Mouse (Mus musculus): ENCODE measurements at regions not wholly inside any gene's neighbourhood (a gene's known extent, or its start where the extent isn't known, plus 50 kb on each side); places are given as distances from the start of the nearest gene placed in this dataset.

DNA sequence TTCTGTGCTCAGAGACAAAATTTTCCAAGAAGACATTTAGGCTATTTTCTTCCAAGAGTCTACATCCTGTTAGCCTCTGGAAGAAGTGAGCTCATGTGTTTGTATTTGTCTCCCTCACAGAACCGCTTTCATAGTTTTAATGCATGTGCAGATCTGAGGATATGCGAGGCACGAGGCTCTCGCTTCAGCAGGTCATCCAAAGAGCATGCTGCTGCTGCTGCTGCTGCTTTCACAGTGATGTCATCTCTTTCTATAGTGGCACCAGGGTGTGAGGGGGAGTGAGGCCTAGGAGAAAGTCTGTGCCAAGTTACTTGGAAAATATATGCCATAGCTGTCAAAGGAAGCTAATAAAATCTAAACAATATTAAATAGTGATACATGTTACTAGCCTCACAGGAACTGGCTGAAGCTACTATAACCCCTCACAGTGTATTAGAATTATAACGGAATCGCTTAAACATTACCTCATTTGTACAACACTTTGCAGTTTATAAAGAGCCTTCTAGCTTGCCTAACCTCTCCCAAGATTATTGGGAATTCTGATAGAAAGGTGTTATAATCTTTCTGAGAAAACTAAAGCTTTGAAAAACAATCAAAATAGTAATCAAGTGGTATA, 79.2 kb upstream of the P3h2 start:
- H3K4me3 ChIP-seq (ENCODE audit: low read depth, low read length): no peak overlapping the region
- H3K27me3 ChIP-seq (ENCODE audit: insufficient read depth, low read length): no peaks in the 10 kb centered on the region
- peaks cover 7% of the 10 kb centered on the region for H3K9me3 ChIP-seq (replicated peaks)
- ATAC-seq (ENCODE audit: extremely low read depth, insufficient number of reproducible peaks, low FRiP score, poor library complexity, severe bottlenecking) (no peak), DNase-seq (ENCODE audit: low spot score) (no peak)
- no peaks in the 10 kb centered on the region for H3K36me3 ChIP-seq (replicated peaks)
- no peaks in the 10 kb centered on the region for H3K4me1 ChIP-seq (ENCODE audit: insufficient read depth, low read depth, low read length)
- TF ChIP-seq TAL1 (conservative IDR thresholded peaks at IDR 0.05; ENCODE audit: low read depth, low read length): no peak
- no peak for TF ChIP-seq POLR2AphosphoS5 (IDR thresholded peaks at IDR 0.05; ENCODE audit: insufficient replicate concordance, low read depth, low read length)
- TF ChIP-seq GATA2 (IDR thresholded peaks at IDR 0.05; ENCODE audit: borderline replicate concordance, low read depth, low read length): no peak
- TF ChIP-seq CTCF (IDR thresholded peaks at IDR 0.05; ENCODE audit: low read depth, low read length): no peak
- no peak for TF ChIP-seq GATA1 (IDR thresholded peaks at IDR 0.05; ENCODE audit: borderline replicate concordance, low read length)

- Histone ChIP-seq H3K36me3 (replicated peaks) (no peaks in the 10 kb centered on the region), H3K27me3 (ENCODE audit: insufficient read depth, low read length) (no peaks in the 10 kb centered on the region), H3K4me3 (ENCODE audit: low read depth, low read length) (no peak overlapping the region), H3K4me1 (ENCODE audit: insufficient read depth, low read depth, low read length) (no peaks in the 10 kb centered on the region), H3K9me3 (replicated peaks) (peaks cover 7% of the 10 kb centered on the region)
- no peak for ATAC-seq (ENCODE audit: extremely low read depth, insufficient number of reproducible peaks, low FRiP score, poor library complexity, severe bottlenecking)
- TF ChIP-seq GATA1 (IDR thresholded peaks at IDR 0.05; ENCODE audit: borderline replicate concordance, low read length): no peak
- no peak for TF ChIP-seq GATA2 (IDR thresholded peaks at IDR 0.05; ENCODE audit: borderline replicate concordance, low read depth, low read length)
- no peak for TF ChIP-seq TAL1 (conservative IDR thresholded peaks at IDR 0.05; ENCODE audit: low read depth, low read length)
- no peak for TF ChIP-seq POLR2AphosphoS5 (IDR thresholded peaks at IDR 0.05; ENCODE audit: insufficient replicate concordance, low read depth, low read length)
- TF ChIP-seq CTCF (IDR thresholded peaks at IDR 0.05; ENCODE audit: low read depth, low read length): no peak
- DNase-seq (ENCODE audit: low spot score): no peak
These were observed 77.9 kb upstream of the P3h2 start for GRCm38 (mm10) chr16:26183530-26183929.

DNA sequence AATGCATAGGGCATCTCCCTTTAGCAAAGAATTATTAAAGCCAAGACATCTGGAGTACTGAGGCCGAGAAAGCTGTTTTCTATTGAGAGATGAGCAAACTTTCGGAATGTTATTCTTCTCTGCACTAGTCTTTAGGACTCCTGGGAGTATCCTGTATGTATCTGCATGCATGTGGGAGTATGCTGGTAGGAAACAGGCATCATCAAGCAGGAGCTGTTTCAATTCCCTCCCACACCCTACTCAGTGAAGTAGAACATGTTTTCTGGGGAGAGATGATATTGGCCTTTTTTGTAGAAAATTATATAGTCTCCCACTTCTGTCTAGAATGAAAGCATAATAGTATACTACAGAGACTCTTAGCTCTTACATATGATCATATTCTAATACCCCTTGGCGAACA, 76.1 kb upstream of the P3h2 start:
- H3K9me3 ChIP-seq (replicated peaks): 0 out of 2 replicates have a peak, but pooled peaks cover 3% of the 10 kb centered on the region
- no peak overlapping the region for H3K4me3 ChIP-seq (ENCODE audit: low read depth, low read length)
- H3K36me3 ChIP-seq (replicated peaks): no peaks in the 10 kb centered on the region
- no peaks in the 10 kb centered on the region for H3K4me1 ChIP-seq (ENCODE audit: insufficient read depth, low read depth, low read length)
- DNase-seq (ENCODE audit: low spot score): no peak
- H3K27me3 ChIP-seq (ENCODE audit: insufficient read depth, low read length): no peaks in the 10 kb centered on the region
- no peak for ATAC-seq (ENCODE audit: extremely low read depth, insufficient number of reproducible peaks, low FRiP score, poor library complexity, severe bottlenecking)
- TF ChIP-seq TAL1 (conservative IDR thresholded peaks at IDR 0.05; ENCODE audit: low read depth, low read length): no peak
- TF ChIP-seq GATA1 (IDR thresholded peaks at IDR 0.05; ENCODE audit: borderline replicate concordance, low read length): no peak
- TF ChIP-seq GATA2 (IDR thresholded peaks at IDR 0.05; ENCODE audit: borderline replicate concordance, low read depth, low read length): no peak
- no peak for TF ChIP-seq CTCF (IDR thresholded peaks at IDR 0.05; ENCODE audit: low read depth, low read length)
- no peak for TF ChIP-seq POLR2AphosphoS5 (IDR thresholded peaks at IDR 0.05; ENCODE audit: insufficient replicate concordance, low read depth, low read length)

GRCm38 (mm10) chr16:26171441-26171840, 65.9 kb upstream of the P3h2 start:
- Histone ChIP-seq H3K4me3 (ENCODE audit: low read depth, low read length) (no peak overlapping the region), H3K4me1 (ENCODE audit: insufficient read depth, low read depth, low read length) (no peaks in the 10 kb centered on the region), H3K9me3 (replicated peaks) (0 out of 2 replicates have a peak, but pooled peaks cover 3% of the 10 kb centered on the region), H3K36me3 (replicated peaks) (no peaks in the 10 kb centered on the region), H3K27me3 (ENCODE audit: insufficient read depth, low read length) (no peaks in the 10 kb centered on the region)
- TF ChIP-seq TAL1 (conservative IDR thresholded peaks at IDR 0.05; ENCODE audit: low read depth, low read length): no peak
- no peak for TF ChIP-seq GATA1 (IDR thresholded peaks at IDR 0.05; ENCODE audit: borderline replicate concordance, low read length)
- TF ChIP-seq POLR2AphosphoS5 (IDR thresholded peaks at IDR 0.05; ENCODE audit: insufficient replicate concordance, low read depth, low read length): no peak
- ATAC-seq (ENCODE audit: extremely low read depth, insufficient number of reproducible peaks, low FRiP score, poor library complexity, severe bottlenecking): no peak
- DNase-seq (ENCODE audit: low spot score): no peak

DNA sequence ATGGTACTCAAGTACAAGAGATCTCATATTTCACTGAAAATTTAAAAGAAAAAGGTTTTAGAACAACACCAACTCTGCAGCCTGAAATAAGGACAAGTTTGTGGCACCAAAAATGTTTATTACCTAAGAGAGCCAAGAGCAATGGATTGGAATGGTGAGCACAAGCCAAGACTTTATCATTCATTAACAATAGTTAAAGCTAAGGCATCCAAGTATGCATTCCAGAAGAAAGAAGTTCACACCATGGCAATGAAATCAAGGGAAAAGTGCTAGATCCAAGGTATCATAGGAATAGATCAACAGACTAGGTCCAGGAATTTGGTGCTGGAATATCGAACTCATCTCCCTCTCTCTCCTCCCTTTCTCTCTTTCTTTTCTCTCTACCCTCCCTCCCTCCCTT, 63.8 kb upstream of the P3h2 start:
- ATAC-seq (ENCODE audit: extremely low read depth, insufficient number of reproducible peaks, low FRiP score, poor library complexity, severe bottlenecking): no peak
- Histone ChIP-seq H3K27me3 (ENCODE audit: insufficient read depth, low read length) (no peaks in the 10 kb centered on the region), H3K36me3 (replicated peaks) (no peaks in the 10 kb centered on the region), H3K9me3 (replicated peaks) (peaks cover 6% of the 10 kb centered on the region; the same call in 1 of the 2 replicates), H3K4me1 (ENCODE audit: insufficient read depth, low read depth, low read length) (no peaks in the 10 kb centered on the region), H3K4me3 (ENCODE audit: low read depth, low read length) (no peak overlapping the region)
- TF ChIP-seq TAL1 (conservative IDR thresholded peaks at IDR 0.05; ENCODE audit: low read depth, low read length) (no peak), GATA1 (IDR thresholded peaks at IDR 0.05; ENCODE audit: borderline replicate concordance, low read length) (no peak), GATA2 (IDR thresholded peaks at IDR 0.05; ENCODE audit: borderline replicate concordance, low read depth, low read length) (no peak), POLR2AphosphoS5 (IDR thresholded peaks at IDR 0.05; ENCODE audit: insufficient replicate concordance, low read depth, low read length) (no peak), CTCF (IDR thresholded peaks at IDR 0.05; ENCODE audit: low read depth, low read length) (no peak)
- no peak for DNase-seq (ENCODE audit: low spot score)

DNA sequence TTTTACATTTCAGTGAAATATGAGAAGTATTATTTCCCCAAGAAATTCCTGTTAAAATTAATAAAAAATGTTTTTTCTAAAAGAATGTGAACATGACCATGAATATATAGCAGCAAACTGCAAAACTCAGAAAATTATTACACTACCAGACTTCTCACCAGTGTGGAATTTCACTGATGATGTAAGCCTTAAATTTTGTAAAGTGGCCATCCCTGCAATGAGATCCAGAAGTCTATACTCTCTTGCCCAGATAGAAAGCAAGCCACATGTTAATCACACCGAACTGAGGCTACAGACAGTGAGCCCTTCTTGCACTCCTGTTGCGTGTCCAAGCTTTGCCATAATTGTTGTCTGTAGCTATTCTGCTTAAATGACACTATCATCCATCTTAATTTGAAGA, 62.6 kb upstream of the P3h2 start:
- H3K36me3 ChIP-seq (replicated peaks): no peaks in the 10 kb centered on the region
- no peak for TF ChIP-seq TAL1 (conservative IDR thresholded peaks at IDR 0.05; ENCODE audit: low read depth, low read length)
- no peak for TF ChIP-seq GATA1 (IDR thresholded peaks at IDR 0.05; ENCODE audit: borderline replicate concordance, low read length)
- TF ChIP-seq CTCF (IDR thresholded peaks at IDR 0.05; ENCODE audit: low read depth, low read length): no peak
- no peak for TF ChIP-seq POLR2AphosphoS5 (IDR thresholded peaks at IDR 0.05; ENCODE audit: insufficient replicate concordance, low read depth, low read length)
- no peak for TF ChIP-seq GATA2 (IDR thresholded peaks at IDR 0.05; ENCODE audit: borderline replicate concordance, low read depth, low read length)
- H3K4me1 ChIP-seq (ENCODE audit: insufficient read depth, low read depth, low read length): no peaks in the 10 kb centered on the region
- peaks cover 6% of the 10 kb centered on the region; the same call in 1 of the 2 replicates for H3K9me3 ChIP-seq (replicated peaks)
- DNase-seq (ENCODE audit: low spot score) (no peak), ATAC-seq (ENCODE audit: extremely low read depth, insufficient number of reproducible peaks, low FRiP score, poor library complexity, severe bottlenecking) (no peak)
- no peaks in the 10 kb centered on the region for H3K27me3 ChIP-seq (ENCODE audit: insufficient read depth, low read length)
- H3K4me3 ChIP-seq (ENCODE audit: low read depth, low read length): no peak overlapping the region
